Mouse (Mus musculus) heart, postnatal 14 days (tissue): ENCODE results near the gene Selenon. TPM values are rescaled to one million over a fixed set of nuclear protein-coding genes. Genes with fewer than 3 reads are reported as not detected.
"Not testable (repeated sequence)": the region's sequence is repeated elsewhere in the genome, so short reads cannot be mapped to it uniquely, and the experiment has no call there.

ENCODE experiments used
- DNase-seq, 2 experiments: peaks; one replicate each; pipeline ENCODE4 v3.0.0; 2021 to 2022
- intact Hi-C: fragments of 180-260 bp; cut with DNase I; formaldehyde crosslinking; loops from one replicate; pipeline ENCODE4 v1.15.1; 2025
- total RNA-seq, 2 experiments: library from RNA; stranded (reverse); gene quantifications; 2 replicates each; pipeline ENCODE4 v1.2.3; 2021

Gene Selenon
- total RNA-seq, 2 experiments from 2014 or later, result 26.1 to 27.9 TPM

DNA sequence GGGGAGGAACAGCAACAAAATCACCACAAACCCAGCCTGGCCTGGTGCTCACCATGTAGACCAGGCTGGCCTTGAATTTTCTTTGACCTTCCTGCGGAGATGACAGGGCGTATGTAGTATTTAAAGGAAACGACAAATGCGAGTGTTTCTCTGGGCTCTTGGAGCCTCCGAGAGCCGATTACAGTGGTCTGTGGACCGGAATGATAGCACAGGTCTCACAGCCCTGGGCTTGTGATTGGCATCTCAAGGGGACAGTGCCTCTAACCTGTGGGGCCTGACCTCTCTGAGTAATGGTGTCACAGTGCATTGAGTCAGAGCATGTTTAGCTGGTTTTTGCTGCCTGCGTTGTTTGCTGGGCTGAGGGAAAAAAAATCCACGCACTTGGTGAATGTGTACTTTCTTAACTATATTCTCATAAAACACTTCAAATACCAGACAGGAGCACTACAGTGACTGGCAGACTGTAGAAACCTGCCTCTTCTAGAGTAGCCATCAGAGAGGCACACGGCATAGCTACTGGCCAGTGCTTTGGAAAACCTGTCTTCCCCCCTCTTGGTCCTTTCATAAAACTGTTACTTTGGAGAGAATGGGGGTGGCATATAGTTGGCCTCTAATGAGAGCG lies 37.5 kb downstream of the Selenon start:
- intact Hi-C loops, result loop anchor here (2.0 kb wide), 1 partner anchor 20 kb away; the partner anchor contains the start of gene Mtfr1l
- DNase-seq, result no peak

DNA sequence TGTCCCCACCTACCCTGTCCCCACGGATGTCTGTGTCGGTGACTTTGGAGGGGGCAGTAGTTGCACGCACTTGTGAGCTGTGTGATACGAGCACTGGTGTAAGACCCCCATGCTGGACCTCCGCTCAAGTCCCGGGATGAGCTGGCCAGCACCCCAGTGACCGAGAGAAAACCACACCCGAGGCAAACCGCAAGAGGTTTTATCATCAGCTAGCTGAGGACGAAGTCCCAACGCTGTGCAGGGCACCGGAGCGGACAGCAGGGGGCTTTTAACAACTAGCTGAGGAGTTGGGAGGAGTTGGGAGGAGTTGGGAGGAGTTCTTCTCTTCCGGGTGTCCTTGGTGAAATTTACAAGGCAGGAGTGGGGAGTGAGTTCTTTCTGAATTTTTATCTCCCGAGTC lies 39.2 kb downstream of the Selenon start:
- peak; percentile 73 to 85 for DNase-seq
- intact Hi-C loops, result no loop called here

DNA sequence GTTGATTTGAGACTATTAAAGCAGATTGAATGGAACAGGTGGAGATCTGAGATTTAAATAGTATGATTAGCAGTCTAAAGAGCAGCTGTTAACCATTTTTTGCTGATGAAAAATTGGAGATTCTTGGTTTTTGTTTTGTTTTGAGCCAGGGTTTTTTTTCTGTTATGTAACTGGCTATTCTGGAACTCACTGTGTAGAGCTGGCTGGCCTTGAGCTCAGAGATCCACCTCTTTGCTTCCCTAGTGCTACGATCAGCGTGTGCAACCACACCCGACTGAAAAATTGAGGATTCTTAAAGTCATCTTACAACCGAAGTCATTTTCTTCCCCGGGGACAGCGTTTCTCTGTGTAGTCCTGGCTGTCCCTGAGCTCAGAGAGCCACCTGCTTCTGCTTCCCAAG lies 40.2 kb downstream of the Selenon start:
- no peak for DNase-seq
- intact Hi-C loops, result no loop called here

- DNase-seq, result peak; percentile 91 to 95
- intact Hi-C loops, result no loop called here
Measured at GRCm38 (mm10) chr4:134510845-134511411, 41.0 kb downstream of the Selenon start, which contains the start of gene Aunip. Gene Aunip (plus strand): TSS chr4:134510999.

DNA sequence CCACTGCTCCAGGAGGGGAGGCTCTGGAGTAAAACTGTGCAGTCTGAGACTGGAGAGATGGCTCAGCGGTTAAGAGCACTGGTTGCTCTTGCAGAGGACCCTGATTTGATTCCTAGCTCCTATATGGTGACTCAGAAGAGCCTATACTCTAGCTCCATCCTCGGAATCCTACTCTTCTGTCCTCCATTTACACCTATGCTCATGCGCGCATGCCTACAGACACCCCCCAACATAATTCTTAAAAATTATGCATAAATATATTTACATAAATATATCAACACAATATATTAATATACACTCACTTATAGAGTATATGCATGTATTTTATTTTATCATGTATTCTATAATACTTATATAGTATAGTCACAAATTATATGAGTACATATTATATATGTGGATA lies 41.6 kb downstream of the Selenon start:
- no peak for DNase-seq
- intact Hi-C loops, result no loop called here

- intact Hi-C loops, result no loop called here
- DNase-seq, result no peak
Measured at GRCm38 (mm10) chr4:134506713-134507112, 45.3 kb downstream of the Selenon start.

- intact Hi-C loops, result no loop called here
- DNase-seq, result no peak
Measured at GRCm38 (mm10) chr4:134505966-134506594, 45.9 kb downstream of the Selenon start.

- DNase-seq, result no peak
- intact Hi-C loops, result no loop called here
Measured at GRCm38 (mm10) chr4:134505303-134505789, 46.6 kb downstream of the Selenon start.

- intact Hi-C loops, result no loop called here
- DNase-seq, result no peak
Measured at GRCm38 (mm10) chr4:134503686-134504357, 48.1 kb downstream of the Selenon start.

- DNase-seq, result no peak
- intact Hi-C loops, result no loop called here
Measured at GRCm38 (mm10) chr4:134501095-134501494, 50.9 kb downstream of the Selenon start.

DNA sequence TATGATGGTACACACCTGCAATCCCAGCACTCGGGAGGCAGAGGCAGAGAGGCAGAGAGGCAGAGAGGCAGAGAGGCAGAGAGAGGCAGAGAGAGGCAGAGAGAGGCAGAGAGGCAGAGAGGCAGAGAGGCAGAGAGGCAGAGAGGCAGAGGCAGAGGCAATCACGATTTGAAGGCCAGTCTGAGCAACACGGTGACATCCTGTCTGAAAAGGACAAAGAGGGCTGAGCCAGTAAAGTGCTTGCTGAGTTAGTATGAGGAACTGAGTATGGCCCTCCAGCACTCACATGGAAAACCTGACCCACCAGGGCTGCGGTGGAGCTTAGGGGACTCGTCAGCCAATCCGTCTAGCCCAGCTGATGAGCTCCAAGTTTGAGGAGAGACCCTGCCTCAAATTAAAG lies 53.0 kb downstream of the Selenon start:
- intact Hi-C loops, DNase-seq: not testable (repeated sequence)

GRCm38 (mm10) chr4:134497986-134498731 lies 53.8 kb downstream of the Selenon start:
- intact Hi-C loops, result no loop called here
- DNase-seq, result no peak

- no peak for DNase-seq
- intact Hi-C loops, result no loop called here
Measured at GRCm38 (mm10) chr4:134497223-134497622, 54.7 kb downstream of the Selenon start.

- intact Hi-C loops, result no loop called here
Measured at GRCm38 (mm10) chr4:134496595-134497210, 55.3 kb downstream of the Selenon start, which contains the start of gene Paqr7. Gene Paqr7 (plus strand): TSS chr4:134496697.

DNA sequence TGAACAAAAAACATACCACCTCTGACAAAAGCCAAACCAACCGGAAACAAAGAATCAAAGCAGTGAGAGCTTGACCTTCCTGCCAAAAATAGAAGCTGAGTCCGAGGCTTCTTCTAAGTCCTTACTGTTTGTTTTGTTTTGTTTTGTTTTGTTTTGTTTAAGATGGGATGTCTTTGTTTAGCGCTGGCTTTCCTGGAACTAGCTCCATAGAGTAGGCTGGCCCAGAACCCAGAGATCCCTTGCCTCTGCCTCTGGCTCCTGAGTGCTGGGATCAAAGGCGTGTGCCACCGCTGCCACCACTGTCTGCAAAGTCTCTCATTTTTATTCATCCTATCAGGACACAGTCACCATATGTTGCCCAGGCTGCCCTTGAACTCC lies 56.4 kb downstream of the Selenon start:
- intact Hi-C loops, result no loop called here
- no peak for DNase-seq

More at GRCm38 (mm10) chr4:134496595-134497210, 55.3 kb downstream of the Selenon start, which contains the start of gene Paqr7:
- peak; percentile 79 to 80 for DNase-seq

- intact Hi-C loops, result no loop called here
- no peak for DNase-seq
Measured at GRCm38 (mm10) chr4:134494780-134495545, 57.0 kb downstream of the Selenon start.

DNA sequence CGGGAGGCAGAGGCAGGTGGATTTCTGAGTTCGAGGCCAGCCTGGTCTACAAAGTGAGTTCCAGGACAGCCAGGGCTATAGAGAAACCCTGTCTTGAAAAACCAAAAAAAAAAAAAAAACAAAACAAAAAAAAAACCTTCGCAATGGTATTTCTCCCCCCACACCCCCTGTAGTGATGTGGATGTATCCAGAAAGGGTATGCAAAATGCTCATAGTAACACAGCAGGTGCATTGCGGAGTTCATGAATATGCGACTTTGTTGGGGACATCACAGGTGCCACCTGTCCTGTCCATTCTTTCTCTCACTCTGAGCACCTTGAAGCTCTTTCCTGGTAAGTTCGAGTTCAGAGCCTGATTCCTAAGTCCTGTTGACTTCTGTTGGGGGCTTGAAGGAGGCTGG lies 57.8 kb downstream of the Selenon start:
- DNase-seq, intact Hi-C loops: not testable (repeated sequence)

- intact Hi-C loops, result no loop called here
- peak in 1 of 2 experiments; percentile 42 for DNase-seq
Measured at GRCm38 (mm10) chr4:134491716-134492115, 60.2 kb downstream of the Selenon start.
